Mouse (Mus musculus): ENCODE measurements around the gene Ccdc106.

- TF ChIP-seq TCF12 (IDR thresholded peaks at IDR 0.05; ENCODE audit: low read depth, low read length) (no peak), MAX (IDR thresholded peaks at IDR 0.05; ENCODE audit: low read length) (no peak), TBP (conservative IDR thresholded peaks at IDR 0.05; ENCODE audit: low read depth, low read length) (no peak), IRF4 (IDR thresholded peaks at IDR 0.05; ENCODE audit: low read depth, low read length) (no peak), USF1 (IDR thresholded peaks at IDR 0.05; ENCODE audit: low read depth, low read length) (no peak), CTCF (conservative IDR thresholded peaks at IDR 0.05 in 1 of 2, IDR thresholded peaks at IDR 0.05 in 1 of 2; ENCODE audit: low read depth in 2 of 2, low read length in 2 of 2) (no peak), EP300 (IDR thresholded peaks at IDR 0.05; ENCODE audit: low read length) (no peak), MAFK (IDR thresholded peaks at IDR 0.05; ENCODE audit: insufficient replicate concordance, low read length) (no peak), MYC (IDR thresholded peaks at IDR 0.05; ENCODE audit: low read depth, low read length) (no peak), POLR2A (IDR thresholded peaks at IDR 0.05; ENCODE audit: low read depth, low read length) (no peak)
Measured at GRCm38 (mm10) chr7:5059421-5059820, 39.1 kb downstream of the Ccdc106 start.

All from CH12.LX (cell line).